Mouse (Mus musculus): ENCODE data around the gene Osgin1.

Osgin1 gene

DNA sequence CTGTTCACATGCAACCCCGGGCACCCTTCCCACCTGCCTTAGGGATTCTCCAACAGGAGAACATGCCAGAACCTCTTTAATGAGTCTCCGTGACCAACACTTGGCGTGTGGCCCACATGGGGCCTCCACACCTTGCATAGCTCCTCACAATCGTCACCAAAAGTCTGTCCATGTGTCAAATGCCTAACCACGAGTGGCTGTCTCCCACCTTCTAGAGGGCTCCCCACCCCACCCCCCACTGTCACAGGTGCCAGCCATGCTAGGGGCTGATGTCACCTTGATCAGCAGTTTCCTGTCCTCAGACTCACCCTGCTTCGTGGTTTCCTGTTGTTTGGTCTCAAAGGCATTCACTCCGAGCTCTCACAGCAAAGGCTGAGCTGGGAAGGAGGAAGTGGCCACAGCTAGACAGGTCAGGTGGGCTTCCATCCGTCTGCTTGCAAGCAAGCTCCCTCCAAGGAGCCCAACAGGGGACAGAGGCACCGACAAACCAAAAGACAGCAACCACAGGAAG lies 10.2 kb upstream of the Osgin1 start:
- no peak for DNase-seq (ENCODE audit: low spot score)

GRCm38 (mm10) chr8:119424199-119424733 lies 9.7 kb upstream of the Osgin1 start:
- DNase-seq (ENCODE audit: low spot score), result no peak

DNA sequence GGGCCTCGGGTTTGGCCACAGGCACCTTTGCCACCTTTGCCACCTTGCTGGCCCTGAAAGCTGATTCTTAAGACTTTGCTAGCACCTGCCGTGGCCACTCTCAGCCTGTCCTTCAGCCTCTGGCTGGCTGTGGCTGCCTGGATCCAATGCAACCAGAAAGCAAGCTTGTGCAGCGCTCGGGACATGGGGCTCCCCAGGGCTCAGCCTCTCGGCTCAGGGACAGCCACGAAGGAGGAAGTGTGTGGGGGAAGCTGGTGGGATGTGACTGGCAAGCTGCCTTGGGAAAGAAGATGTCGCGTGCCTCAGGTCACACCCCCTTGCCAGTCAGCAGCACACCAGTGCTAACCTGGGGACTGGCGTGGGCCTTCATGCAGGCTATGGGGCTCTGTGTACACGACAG lies 9.2 kb upstream of the Osgin1 start:
- no peak for DNase-seq (ENCODE audit: low spot score)

- DNase-seq (ENCODE audit: low spot score), result peak; percentile 77
Measured at GRCm38 (mm10) chr8:119425533-119425932, 8.4 kb upstream of the Osgin1 start.

DNA sequence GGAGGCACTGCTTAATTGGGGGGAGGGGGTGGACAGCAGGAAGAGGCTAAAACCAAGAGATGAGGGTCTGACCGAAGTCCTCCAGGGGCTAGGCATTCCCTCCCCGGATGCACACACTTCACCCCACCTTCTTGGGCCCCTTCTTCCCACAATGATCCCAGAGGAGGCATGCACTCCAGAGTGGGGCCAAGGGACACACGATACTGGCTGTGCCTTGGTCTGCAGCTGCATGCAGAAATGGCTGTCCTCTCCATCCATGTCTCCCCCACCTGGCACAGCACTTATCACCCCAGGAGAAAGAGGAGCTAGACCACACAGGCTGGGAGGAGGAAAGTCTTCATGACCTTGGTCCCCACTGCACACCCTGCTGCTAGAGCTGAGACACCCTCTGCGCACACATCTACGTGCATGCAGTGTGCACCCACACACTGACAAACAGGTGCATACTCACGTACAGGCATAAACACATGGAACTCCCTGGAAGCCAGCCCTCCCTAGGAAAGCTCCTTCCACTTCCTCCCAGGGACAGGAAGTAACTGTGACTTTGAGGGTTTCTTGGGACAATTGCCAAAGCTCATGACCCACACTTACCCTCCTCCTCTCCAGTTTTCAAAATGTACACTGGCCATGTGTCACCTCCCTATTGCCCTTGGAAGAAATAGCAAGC lies 7.7 kb upstream of the Osgin1 start:
- no peak for DNase-seq (ENCODE audit: low spot score)

DNA sequence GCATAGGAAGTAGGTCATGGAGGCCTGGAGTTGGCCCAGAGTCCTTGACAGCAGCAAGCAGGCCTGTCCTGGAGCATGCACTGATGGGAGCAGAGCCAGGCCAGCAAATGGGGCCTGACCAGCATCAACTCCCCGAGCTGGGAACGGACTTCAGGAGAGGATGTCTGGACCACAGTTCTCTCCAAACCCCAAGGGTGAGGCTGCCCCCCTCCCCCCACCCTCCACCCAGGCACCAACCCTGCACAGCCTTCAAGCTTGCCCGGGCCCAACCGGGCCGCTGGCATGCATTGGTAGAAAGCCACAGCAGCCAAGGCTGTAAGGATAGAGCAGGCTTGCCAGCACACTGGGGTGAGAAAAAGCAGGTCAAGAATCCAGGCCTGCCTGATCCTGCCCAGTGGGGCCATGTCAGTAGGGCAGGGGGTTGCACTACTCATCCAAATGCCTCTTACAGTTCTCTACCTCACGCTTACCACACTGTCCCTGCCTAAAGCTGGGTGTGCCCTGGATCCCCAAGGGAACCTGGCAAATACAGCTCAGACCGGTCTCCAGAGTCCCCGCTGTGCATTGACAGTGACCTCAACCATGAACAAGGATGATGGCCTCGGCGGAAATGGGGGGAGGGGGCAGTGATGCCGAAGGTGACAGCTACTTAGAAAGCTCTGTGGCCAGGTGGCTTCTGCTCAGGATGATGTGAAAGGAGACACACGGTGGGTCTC lies 6.1 kb upstream of the Osgin1 start:
- DNase-seq (ENCODE audit: low spot score), result no peak

GRCm38 (mm10) chr8:119428350-119428740 lies 5.6 kb upstream of the Osgin1 start:
- no peak for DNase-seq (ENCODE audit: low spot score)

DNA sequence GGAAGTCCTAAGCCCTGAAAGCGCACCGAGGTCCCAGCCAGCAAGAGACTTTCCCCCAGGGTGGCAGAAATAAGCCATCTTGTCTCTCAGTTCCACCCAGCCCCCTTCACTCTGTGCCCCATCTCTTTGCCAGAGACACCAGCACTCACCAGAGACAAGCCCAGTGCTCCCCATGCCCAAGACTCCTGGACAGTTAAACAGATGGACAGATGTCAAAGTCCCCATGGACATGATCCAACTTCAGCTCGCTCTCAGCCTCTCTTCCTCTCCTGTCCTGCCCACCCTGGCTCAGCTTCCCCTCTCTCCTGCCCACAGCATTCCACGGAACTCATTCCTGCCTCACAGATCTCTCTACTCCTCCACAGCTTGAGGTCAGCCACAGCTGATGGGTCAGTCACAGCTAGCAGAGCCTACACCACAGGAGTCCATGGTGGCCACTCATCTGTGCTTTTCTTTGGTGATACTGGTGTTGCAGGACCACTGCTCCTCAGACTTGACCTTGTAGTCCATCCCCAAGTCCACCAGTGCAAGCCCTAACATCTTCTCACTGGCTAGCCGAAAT lies 5.1 kb upstream of the Osgin1 start:
- no peak for DNase-seq (ENCODE audit: low spot score)

- DNase-seq (ENCODE audit: low spot score), result no peak
Measured at GRCm38 (mm10) chr8:119429552-119429951, 4.4 kb upstream of the Osgin1 start.

DNA sequence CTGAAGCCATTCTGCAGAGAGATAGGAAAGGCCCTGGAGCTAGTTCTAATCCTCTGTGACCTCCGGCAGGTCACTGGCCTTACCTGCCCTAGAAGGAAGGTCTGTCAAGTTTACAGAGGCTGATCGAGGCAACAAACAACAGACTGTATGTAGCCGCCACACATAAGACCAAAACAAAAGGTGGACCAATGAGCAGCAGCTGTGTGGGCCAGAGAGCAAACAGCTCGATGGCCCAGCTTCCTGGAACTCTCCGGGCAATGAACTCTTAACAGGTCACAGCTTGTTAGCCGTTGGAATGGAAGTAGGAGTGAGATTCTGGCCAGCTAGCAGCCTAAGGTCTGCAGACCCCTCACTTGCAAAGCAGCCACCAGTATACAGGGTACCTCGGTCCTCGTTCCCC lies 3.7 kb upstream of the Osgin1 start:
- DNase-seq (ENCODE audit: low spot score), result no peak

- no peak for DNase-seq (ENCODE audit: low spot score)
Measured at GRCm38 (mm10) chr8:119430690-119431089, 3.2 kb upstream of the Osgin1 start.

DNA sequence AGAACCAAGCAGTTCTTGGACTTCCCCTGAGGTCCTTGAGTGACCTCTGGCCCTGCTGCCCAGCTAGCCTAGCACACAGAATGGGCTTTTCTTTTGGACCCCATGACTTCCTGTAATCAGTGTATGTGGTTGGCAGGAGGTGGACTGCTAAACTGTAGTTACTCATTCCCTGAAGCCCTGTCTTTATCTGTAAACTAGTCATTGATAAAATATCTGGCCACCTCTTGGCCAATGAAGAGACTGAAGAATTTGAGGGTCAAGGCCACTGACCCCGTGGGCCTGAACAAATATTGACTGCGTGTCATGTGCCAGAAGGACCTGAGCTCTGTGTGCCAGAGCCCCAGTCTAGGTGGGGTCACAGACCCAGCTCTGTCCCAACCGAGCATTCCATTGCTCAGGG lies 1.6 kb upstream of the Osgin1 start:
- no peak for DNase-seq (ENCODE audit: low spot score)

DNA sequence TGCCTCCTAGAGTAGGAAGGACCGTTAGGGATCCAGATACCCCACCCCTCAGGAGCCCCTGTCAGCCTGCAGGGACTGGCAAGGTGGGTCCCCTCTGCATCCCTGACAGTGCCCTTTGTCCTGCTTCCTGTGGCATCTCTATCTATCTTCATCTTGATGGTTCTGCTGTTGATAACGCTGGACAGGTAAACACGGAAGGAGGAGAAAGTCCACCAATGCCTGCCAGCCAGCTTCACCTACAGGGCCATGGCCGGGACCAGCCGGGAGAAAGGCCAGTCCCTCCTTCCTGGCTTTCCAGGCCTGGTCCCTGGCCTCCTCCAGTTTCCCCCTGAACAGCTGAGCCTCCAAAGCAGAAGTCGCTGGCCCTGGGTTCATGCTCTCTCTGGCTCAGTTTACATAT lies 645 bp downstream of the Osgin1 start:
- no peak for DNase-seq (ENCODE audit: low spot score)

GRCm38 (mm10) chr8:119435527-119435926 lies 1.6 kb downstream of the Osgin1 start:
- DNase-seq (ENCODE audit: low spot score), result no peak

DNA sequence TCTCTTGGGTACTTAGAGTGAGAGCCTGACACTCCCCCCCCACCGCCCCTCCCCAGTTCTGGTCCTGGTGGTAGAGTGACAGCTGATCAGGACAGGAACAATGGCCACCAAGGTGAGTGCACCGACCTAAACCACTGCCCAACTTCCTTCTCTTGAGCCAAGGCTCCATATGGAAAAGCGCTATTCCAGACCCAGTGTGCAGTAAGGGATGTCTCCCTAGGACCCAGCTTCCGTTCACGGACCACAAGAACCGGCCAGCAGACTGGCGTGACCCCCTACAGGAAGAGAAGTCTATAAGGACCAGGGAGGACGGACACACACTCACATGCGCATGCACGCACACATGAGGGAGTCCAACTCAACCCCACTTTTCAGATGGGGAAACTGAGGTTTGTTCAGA lies 2.4 kb downstream of the Osgin1 start:
- no peak for DNase-seq (ENCODE audit: low spot score)

GRCm38 (mm10) chr8:119436933-119437332 lies 3.0 kb downstream of the Osgin1 start:
- peak; percentile 82 for DNase-seq (ENCODE audit: low spot score)

DNA sequence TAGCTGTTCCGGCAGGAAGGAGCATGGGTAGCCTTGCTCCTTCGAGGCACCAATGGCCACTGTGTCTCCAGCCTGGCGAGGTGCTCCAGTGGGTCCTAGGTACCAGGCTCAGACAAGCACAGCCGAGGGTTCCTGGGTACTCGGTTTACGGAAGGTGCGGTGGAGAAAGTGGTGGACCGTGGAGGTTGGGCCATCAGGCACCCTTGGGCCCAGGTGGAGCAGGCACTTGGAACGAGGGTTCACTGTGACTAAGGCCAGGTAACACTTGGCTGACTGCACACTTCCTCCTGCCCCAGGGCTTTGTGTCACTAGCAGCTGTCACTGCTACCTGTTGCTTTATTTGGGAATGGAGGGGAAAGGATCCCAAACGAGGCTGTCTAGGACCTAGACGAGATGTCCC lies 3.6 kb downstream of the Osgin1 start:
- DNase-seq (ENCODE audit: low spot score), result no peak

DNA sequence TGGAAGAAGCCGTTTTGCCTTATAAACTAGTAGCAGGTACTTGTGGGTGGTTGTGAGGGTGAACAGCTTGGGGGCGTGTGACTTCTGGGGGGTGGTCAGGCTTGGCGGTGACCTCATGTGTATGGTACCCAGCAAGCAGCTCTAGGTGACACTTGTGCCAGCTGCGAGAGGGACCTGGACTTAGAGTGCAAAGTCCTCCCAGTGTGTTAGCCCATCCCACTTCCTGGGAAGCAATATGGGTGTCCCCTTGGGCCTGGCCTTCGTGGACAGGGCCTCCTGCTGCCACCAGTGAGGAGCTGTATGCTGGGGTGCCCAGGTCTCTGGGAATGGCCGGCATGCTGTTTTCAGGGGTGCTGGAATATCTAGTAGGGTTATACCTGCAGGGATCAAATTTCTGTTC lies 5.0 kb downstream of the Osgin1 start:
- no peak for DNase-seq (ENCODE audit: low spot score)

- DNase-seq (ENCODE audit: low spot score), result no peak
Measured at GRCm38 (mm10) chr8:119439424-119439823, 5.5 kb downstream of the Osgin1 start.

- no peak for DNase-seq (ENCODE audit: low spot score)
Measured at GRCm38 (mm10) chr8:119439893-119440249, 5.9 kb downstream of the Osgin1 start.

DNA sequence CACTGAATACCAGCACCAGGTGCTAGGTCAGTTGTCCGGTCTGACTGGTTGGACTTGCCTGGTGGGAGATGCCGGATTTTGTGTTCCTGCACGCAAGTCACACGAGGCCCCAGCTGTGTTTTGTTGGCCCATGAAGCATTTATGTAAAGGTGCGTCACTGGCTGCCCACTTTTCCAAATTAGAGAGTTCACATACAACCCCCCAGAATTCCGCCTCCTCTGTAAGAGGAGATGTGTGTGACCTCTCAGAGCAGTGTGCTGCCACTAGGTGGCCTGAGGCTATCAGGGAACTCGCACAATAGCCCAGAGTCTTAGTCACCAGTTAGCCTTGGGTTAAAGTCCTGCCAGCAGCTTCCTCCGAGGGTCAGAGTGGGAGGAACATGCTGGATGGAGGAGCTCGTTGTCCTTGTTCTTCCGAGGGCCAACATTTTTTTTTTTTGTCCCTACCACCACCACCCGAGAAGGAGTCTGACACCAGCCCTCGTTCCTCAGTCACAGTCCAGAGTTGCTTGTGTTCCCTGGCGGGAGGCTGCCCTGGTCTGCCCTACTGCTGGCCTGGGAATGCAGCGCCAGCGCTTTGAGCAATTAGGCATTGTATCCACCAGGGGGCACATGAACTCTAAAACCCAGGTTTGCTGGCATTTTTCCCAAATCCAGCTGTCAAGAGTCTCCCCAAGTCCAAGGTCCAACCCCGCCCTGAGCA lies 6.5 kb downstream of the Osgin1 start:
- peak; percentile 71 for DNase-seq (ENCODE audit: low spot score)

DNA sequence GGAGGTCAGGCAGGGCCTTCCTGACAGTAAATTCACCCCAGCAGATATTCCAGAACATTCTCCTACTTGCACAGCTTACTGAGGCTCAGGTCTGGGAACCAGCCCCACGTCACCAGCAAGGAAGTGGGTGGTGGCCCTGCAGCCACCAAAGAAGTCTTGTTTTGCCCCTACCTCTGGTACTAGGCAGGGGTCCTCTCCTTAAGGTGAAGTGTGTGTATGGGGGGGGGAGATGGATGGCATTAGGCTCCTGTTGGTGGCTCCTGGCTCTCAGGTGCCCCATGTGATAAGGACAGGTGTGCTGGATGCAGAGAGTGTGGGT lies 7.0 kb downstream of the Osgin1 start:
- no peak for DNase-seq (ENCODE audit: low spot score)

GRCm38 (mm10) chr8:119442013-119442412 lies 8.1 kb downstream of the Osgin1 start:
- no peak for DNase-seq (ENCODE audit: low spot score)
